Mouse (Mus musculus): ENCODE results near the gene Pmis2.

Pmis2 gene

DNA sequence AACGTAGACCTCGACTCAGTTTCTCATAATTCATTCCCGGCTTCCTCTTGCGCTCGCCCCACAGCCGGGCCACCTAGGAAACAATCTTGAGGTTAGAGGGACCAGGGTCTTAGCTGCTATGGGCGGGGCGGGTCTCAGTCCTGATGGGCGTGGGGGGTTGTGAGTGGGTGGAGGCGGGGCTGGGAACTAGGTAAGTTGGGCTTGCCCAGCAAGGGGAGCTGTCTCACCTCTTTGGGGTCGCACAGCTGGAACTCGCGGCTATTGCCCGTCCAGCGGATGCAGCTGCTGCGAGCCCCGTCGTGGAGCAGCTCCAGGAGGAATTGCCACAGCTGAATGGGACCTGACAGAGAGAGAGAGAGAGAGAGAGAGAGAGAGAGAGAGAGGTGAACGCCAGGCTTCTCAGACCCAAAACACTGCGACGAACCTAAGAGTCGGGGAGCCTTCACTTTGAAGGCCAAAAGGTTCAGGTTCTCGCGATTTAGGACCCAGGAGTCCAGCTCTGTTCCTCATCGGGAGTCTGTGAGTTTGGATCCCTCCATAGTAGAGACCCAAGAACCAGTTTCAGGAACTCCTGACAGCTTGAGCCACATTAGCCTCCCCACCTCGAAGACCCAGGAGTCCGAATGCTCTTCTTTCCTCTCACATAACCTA lies 37.5 kb downstream of the Pmis2 start:
- DNase-seq = no peak

DNA sequence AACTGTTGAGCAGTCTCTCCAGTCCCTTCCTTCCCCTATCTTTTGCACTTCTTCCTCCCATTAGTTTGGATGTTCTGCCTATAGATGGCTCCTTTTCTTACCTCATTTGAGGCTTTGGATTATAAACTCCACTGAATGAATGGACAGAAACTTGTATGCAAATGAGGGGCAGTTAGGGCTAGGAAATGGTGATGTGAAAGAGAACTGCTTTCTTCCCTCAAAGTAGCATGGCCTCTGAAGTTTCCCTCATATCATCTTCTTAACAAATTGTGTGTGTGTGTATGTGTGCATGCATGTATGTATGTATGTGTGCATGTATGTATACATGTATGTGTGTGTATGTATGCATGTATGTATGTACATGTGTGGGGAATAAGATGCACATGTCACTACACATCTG lies 42.4 kb downstream of the Pmis2 start:
- DNase-seq = no peak

DNA sequence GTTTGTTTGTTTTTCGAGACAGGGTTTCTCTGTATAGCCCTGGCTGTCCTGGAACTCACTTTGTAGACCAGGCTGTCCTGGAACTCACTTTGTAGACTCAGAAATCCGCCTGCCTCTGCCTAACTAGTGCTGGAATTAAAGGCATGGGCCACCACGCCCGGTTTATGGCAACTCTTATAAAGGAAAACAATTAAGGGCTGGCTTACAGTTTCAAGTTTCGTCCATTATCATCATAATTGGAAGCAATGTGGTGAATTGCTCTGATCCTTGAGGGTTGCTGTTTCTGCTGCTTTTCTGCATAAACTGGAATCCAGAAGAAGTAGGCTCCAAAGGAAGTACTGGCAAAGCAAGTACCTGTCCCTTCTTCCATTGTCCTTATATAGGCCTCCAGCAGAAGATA lies 44.8 kb downstream of the Pmis2 start:
- DNase-seq = no peak

DNA sequence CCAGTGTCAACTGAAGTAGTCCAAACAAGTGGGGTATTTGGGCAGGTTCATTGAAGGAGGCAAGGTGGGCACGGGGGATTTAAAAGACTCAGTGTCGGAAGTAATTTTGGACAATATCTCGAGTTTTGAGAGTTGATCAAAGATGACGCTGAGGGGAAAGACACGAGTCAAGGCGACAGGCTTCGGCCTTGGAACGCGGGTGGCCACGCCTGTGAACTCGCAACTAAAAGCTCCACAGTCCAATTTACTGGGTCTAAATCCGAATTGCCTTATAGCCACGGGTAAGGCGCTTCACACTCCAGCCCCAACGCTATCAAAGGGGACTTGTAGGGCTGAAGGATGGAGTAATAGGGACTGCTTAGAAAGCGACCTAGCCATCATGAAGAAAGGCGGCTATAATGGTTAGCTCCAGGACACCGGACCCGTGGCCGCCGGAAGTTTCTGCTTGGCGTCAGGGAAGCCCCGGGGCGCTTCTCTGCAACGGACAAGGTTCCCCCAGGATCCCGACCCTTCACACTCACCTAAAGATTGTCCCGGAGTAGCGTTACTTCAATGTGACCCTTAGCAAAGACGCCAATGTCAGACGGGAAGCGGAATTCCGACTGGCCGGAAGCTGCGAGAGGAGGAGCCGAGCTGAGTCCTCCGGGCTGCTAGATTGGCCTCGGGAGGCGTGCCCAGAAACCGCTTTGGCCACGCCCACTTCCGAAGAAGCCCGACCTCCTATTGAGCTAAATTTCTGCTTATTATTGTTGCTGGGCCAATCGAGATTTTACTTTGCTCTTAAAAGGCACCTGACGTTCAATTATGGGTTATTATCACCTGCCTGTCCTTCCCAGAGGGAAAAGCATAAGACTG lies 45.6 kb downstream of the Pmis2 start, which contains the start of gene Cox6b1:
Cox6b1 (minus strand) TSS at position 622 of the 855 bp plus-strand sequence.
- peak; percentile 88 for DNase-seq

Data from cerebellum, adult 11-12 months (tissue).